Mouse (Mus musculus) midbrain, embryonic 10.5 days (tissue): ENCODE measurements around the gene Ms4a12. TPM values are rescaled to one million over a fixed set of nuclear protein-coding genes. Genes with fewer than 3 reads are reported as not detected.
"Not testable (repeated sequence)": the region's sequence is repeated elsewhere in the genome, so short reads cannot be mapped to it uniquely, and the experiment has no call there.

Source experiments
- DNase-seq: peaks from one replicate; pipeline ENCODE4 v3.0.0-alpha.2; 2017; ENCODE audit warnings: low spot score
- H3K27ac ChIP-seq: fragments of 300-500 bp; sonication (generic); replicated peaks from 2 replicates; pipeline ENCODE4 v1.5.1; 2016; ENCODE audit warnings: mild to moderate bottlenecking
- H3K27me3 ChIP-seq: fragments of 300-500 bp; sonication (generic); 2 replicates; pipeline ENCODE4 v1.6.1; 2016; ENCODE audit warnings: low read depth, mild to moderate bottlenecking; ENCODE audit not compliant: poor library complexity, severe bottlenecking
- H3K36me3 ChIP-seq: fragments of 300-500 bp; sonication (generic); 2 replicates; pipeline ENCODE4 v1.6.1; 2016; ENCODE audit warnings: mild to moderate bottlenecking, moderate library complexity
- H3K4me1 ChIP-seq: fragments of 300-500 bp; sonication (generic); 2 replicates; pipeline ENCODE4 v1.6.1; 2016
- H3K4me3 ChIP-seq: fragments of 300-500 bp; sonication (generic); 2 replicates; pipeline ENCODE4 v1.5.1; 2016; ENCODE audit warnings: mild to moderate bottlenecking, moderate library complexity
- H3K9me3 ChIP-seq: fragments of 300-500 bp; sonication (generic); replicated peaks from 2 replicates; pipeline ENCODE4 v1.6.1; 2016; ENCODE audit warnings: mild to moderate bottlenecking
- WGBS: fragments of 180-500 bp; shearing (Covaris S2); methylation state at CpG from one replicate; pipeline ENCODE4 v1.1.7; 2016; 5-methylcytosine and 5-hydroxymethylcytosine counted together
- polyA plus RNA-seq: library from polyadenylated mRNA; unstranded; fragments of >200 nt; fragmentation: Nextera tagmentation; extraction: Ambion mirVana; gene quantifications from 2 replicates; pipeline ENCODE4 v1.2.1, GENCODE M21; 2016

Ms4a12 gene
- not detected in 2 replicates for polyA plus RNA-seq

GRCm38 (mm10) chr19:11232348-11232747 is at the start of gene Ms4a12:
Gene Ms4a12, minus strand, starts transcription at chr19:11232448.
- H3K9me3 ChIP-seq = no peaks in the 10 kb centered on the region
- H3K4me1 ChIP-seq = no peaks in the 10 kb centered on the region
- no peak for DNase-seq
- no peak within 1 kb of the TSS for H3K4me3 ChIP-seq
- no peaks in the 10 kb centered on the region for H3K27me3 ChIP-seq
- H3K27ac ChIP-seq = no peak within 1 kb of the TSS
- H3K36me3 ChIP-seq = no peaks in the 10 kb centered on the region
- 74% methylated on average over 5 of the region's 5 CpGs for WGBS

GRCm38 (mm10) chr19:11280223-11280622 is 48.0 kb upstream of the Ms4a12 start:
- Histone ChIP-seq H3K27ac (no peak overlapping the region), H3K4me3 (no peak overlapping the region), H3K27me3 (no peaks in the 10 kb centered on the region), H3K36me3 (no peaks in the 10 kb centered on the region), H3K4me1 (no peaks in the 10 kb centered on the region), H3K9me3 (no peaks in the 10 kb centered on the region)
- 88% methylated on average over 3 of the region's 3 CpGs for WGBS
- DNase-seq = no peak

GRCm38 (mm10) chr19:11276431-11276830 is 44.2 kb upstream of the Ms4a12 start:
- Histone ChIP-seq H3K4me3 (no peak overlapping the region), H3K4me1 (no peaks in the 10 kb centered on the region), H3K27ac (no peak overlapping the region), H3K27me3 (no peaks in the 10 kb centered on the region), H3K36me3 (no peaks in the 10 kb centered on the region), H3K9me3 (no peaks in the 10 kb centered on the region)
- no peak for DNase-seq
- 86% methylated on average over 5 of the region's 5 CpGs for WGBS

- 84% methylated on average over 4 of the region's 4 CpGs for WGBS
- Histone ChIP-seq H3K9me3 (no peaks in the 10 kb centered on the region), H3K27ac (no peak overlapping the region), H3K4me3 (no peak overlapping the region), H3K4me1 (no peaks in the 10 kb centered on the region), H3K36me3 (no peaks in the 10 kb centered on the region), H3K27me3 (no peaks in the 10 kb centered on the region)
- DNase-seq = no peak
Observed at GRCm38 (mm10) chr19:11266956-11267355, 34.7 kb upstream of the Ms4a12 start.

GRCm38 (mm10) chr19:11266052-11266845 is 34.0 kb upstream of the Ms4a12 start, which contains the start of gene Ms4a1:
Gene Ms4a1, minus strand, starts transcription at chr19:11266241.
- H3K27ac ChIP-seq = no peak within 1 kb of the TSS
- WGBS = 87% methylated on average over 8 of the region's 8 CpGs
- no peaks in the 10 kb centered on the region for H3K4me1 ChIP-seq
- H3K9me3 ChIP-seq = no peaks in the 10 kb centered on the region
- H3K4me3 ChIP-seq = no peak within 1 kb of the TSS
- no peaks in the 10 kb centered on the region for H3K36me3 ChIP-seq
- DNase-seq = no peak
- no peaks in the 10 kb centered on the region for H3K27me3 ChIP-seq

GRCm38 (mm10) chr19:11264602-11265185 is 32.4 kb upstream of the Ms4a12 start:
- Histone ChIP-seq H3K4me3 (no peak overlapping the region), H3K4me1 (no peaks in the 10 kb centered on the region), H3K27me3 (no peaks in the 10 kb centered on the region), H3K36me3 (no peaks in the 10 kb centered on the region), H3K27ac (no peak overlapping the region), H3K9me3 (no peaks in the 10 kb centered on the region)
- DNase-seq = no peak
- WGBS = 90% methylated on average over 9 of the region's 9 CpGs

- Histone ChIP-seq H3K36me3 (no peaks in the 10 kb centered on the region), H3K27me3 (no peaks in the 10 kb centered on the region), H3K9me3 (no peaks in the 10 kb centered on the region), H3K27ac (no peak overlapping the region), H3K4me3 (no peak overlapping the region), H3K4me1 (no peaks in the 10 kb centered on the region)
- 89% methylated on average over 3 of the region's 3 CpGs for WGBS
- no peak for DNase-seq
Observed at GRCm38 (mm10) chr19:11263549-11263948, 31.3 kb upstream of the Ms4a12 start.

- H3K4me1 ChIP-seq, H3K9me3 ChIP-seq, H3K4me3 ChIP-seq, H3K27me3 ChIP-seq, H3K36me3 ChIP-seq, DNase-seq, H3K27ac ChIP-seq: not testable (repeated sequence)
- 78% methylated on average over 4 of the region's 4 CpGs for WGBS
Observed at GRCm38 (mm10) chr19:11262932-11263331, 30.7 kb upstream of the Ms4a12 start.

GRCm38 (mm10) chr19:11261522-11261921 is 29.3 kb upstream of the Ms4a12 start:
- DNase-seq = no peak
- Histone ChIP-seq H3K4me1 (no peaks in the 10 kb centered on the region), H3K9me3 (no peaks in the 10 kb centered on the region), H3K4me3 (no peak overlapping the region), H3K36me3 (no peaks in the 10 kb centered on the region), H3K27me3 (no peaks in the 10 kb centered on the region), H3K27ac (no peak overlapping the region)
- WGBS = 91% methylated on average over 2 of the region's 2 CpGs

GRCm38 (mm10) chr19:11244230-11244629 is 12.0 kb upstream of the Ms4a12 start:
- no peaks in the 10 kb centered on the region for H3K4me1 ChIP-seq
- DNase-seq = no peak
- no peaks in the 10 kb centered on the region for H3K9me3 ChIP-seq
- no peaks in the 10 kb centered on the region for H3K36me3 ChIP-seq
- H3K4me3 ChIP-seq = no peak overlapping the region
- H3K27ac ChIP-seq = no peak overlapping the region
- no peaks in the 10 kb centered on the region for H3K27me3 ChIP-seq

GRCm38 (mm10) chr19:11242560-11242959 is 10.3 kb upstream of the Ms4a12 start:
- Histone ChIP-seq H3K27ac (no peak overlapping the region), H3K9me3 (no peaks in the 10 kb centered on the region), H3K36me3 (no peaks in the 10 kb centered on the region), H3K27me3 (no peaks in the 10 kb centered on the region), H3K4me3 (no peak overlapping the region), H3K4me1 (no peaks in the 10 kb centered on the region)
- WGBS = 63% methylated on average over 5 of the region's 5 CpGs
- no peak for DNase-seq

GRCm38 (mm10) chr19:11235820-11236219 is 3.6 kb upstream of the Ms4a12 start:
- Histone ChIP-seq H3K4me3 (no peak overlapping the region), H3K36me3 (no peaks in the 10 kb centered on the region), H3K27me3 (no peaks in the 10 kb centered on the region), H3K9me3 (no peaks in the 10 kb centered on the region), H3K4me1 (no peaks in the 10 kb centered on the region), H3K27ac (no peak overlapping the region)
- no peak for DNase-seq

- no peaks in the 10 kb centered on the region for H3K4me1 ChIP-seq
- no peaks in the 10 kb centered on the region for H3K9me3 ChIP-seq
- 78% methylated on average over 5 of the region's 5 CpGs for WGBS
- no peak overlapping the region for H3K27ac ChIP-seq
- H3K36me3 ChIP-seq = no peaks in the 10 kb centered on the region
- H3K4me3 ChIP-seq = no peak overlapping the region
- H3K27me3 ChIP-seq = no peaks in the 10 kb centered on the region
- no peak for DNase-seq
Observed at GRCm38 (mm10) chr19:11234921-11235735, 2.9 kb upstream of the Ms4a12 start.
